Mouse (Mus musculus) brain, embryonic 14.5 days (tissue): ENCODE data around the gene BC029722.

Experiments used
- CTCF ChIP-seq: fragments of 200-500 bp; IDR thresholded peaks from 2 replicates; pipeline ENCODE4 v1.5.1; 2012; ENCODE audit warnings: inconsistent platforms, mild to moderate bottlenecking, moderate library complexity, borderline replicate concordance; ENCODE audit not compliant: insufficient read depth, insufficient read length; ENCODE audit errors: extremely low read depth
- POLR2A ChIP-seq: fragments of 200-500 bp; IDR thresholded peaks from 2 replicates; pipeline ENCODE4 v1.6.1; 2012; ENCODE audit warnings: mild to moderate bottlenecking, inconsistent platforms, borderline replicate concordance; ENCODE audit not compliant: poor library complexity, insufficient read depth, insufficient read length, severe bottlenecking; ENCODE audit errors: extremely low read depth

GRCm38 (mm10) chr2:155823722-155824121, 4.5 kb upstream of the BC029722 start:
- no peak for TF ChIP-seq POLR2A
- TF ChIP-seq CTCF: no peak
